Mouse (Mus musculus) intestine, embryonic 15.5 days (tissue): ENCODE measurements at regions not wholly inside any gene's neighbourhood (a gene's known extent, or its start where the extent isn't known, plus 50 kb on each side); places are given as distances from the start of the nearest gene placed in this dataset.
A peak's percentile ranks its signal among the peaks of the same experiment; 100 is the strongest.

Experiments used
- ATAC-seq: fragments of 200-750 bp; cut with Nextera tagmentation; 2 replicates; pipeline ENCODE4 v1.8.0; 2017; ENCODE audit warnings: moderate TSS enrichment, moderate library complexity
- H3K27ac ChIP-seq: fragments of 300-500 bp; sonication (generic); 2 replicates; pipeline ENCODE4 v1.5.1; 2015; ENCODE audit warnings: mild to moderate bottlenecking, inconsistent platforms
- H3K27me3 ChIP-seq: fragments of 300-500 bp; sonication (generic); replicated peaks from 2 replicates; pipeline ENCODE4 v1.6.1; 2015; ENCODE audit warnings: inconsistent platforms
- H3K36me3 ChIP-seq: fragments of 300-500 bp; sonication (generic); 2 replicates; pipeline ENCODE4 v1.6.1; 2015; ENCODE audit warnings: inconsistent platforms
- H3K4me1 ChIP-seq: fragments of 300-500 bp; sonication (generic); replicated peaks from 2 replicates; pipeline ENCODE4 v1.6.1; 2015; ENCODE audit warnings: inconsistent platforms
- H3K4me2 ChIP-seq: fragments of 300-500 bp; sonication (generic); replicated peaks from 2 replicates; pipeline ENCODE4 v1.6.1; 2015; ENCODE audit warnings: mild to moderate bottlenecking, inconsistent platforms
- H3K4me3 ChIP-seq: fragments of 300-500 bp; sonication (generic); replicated peaks from 2 replicates; pipeline ENCODE4 v1.5.1; 2015; ENCODE audit warnings: inconsistent platforms
- H3K9ac ChIP-seq: fragments of 300-500 bp; sonication (generic); 2 replicates; pipeline ENCODE4 v1.6.1; 2015; ENCODE audit warnings: inconsistent platforms
- H3K9me3 ChIP-seq: fragments of 300-500 bp; sonication (generic); 2 replicates; pipeline ENCODE4 v1.6.1; 2016; ENCODE audit warnings: inconsistent platforms
- WGBS: fragments of 180-500 bp; shearing (Covaris S2); methylation state at CpG from one replicate; pipeline ENCODE4 v1.1.7; 2015; 5-methylcytosine and 5-hydroxymethylcytosine counted together

DNA sequence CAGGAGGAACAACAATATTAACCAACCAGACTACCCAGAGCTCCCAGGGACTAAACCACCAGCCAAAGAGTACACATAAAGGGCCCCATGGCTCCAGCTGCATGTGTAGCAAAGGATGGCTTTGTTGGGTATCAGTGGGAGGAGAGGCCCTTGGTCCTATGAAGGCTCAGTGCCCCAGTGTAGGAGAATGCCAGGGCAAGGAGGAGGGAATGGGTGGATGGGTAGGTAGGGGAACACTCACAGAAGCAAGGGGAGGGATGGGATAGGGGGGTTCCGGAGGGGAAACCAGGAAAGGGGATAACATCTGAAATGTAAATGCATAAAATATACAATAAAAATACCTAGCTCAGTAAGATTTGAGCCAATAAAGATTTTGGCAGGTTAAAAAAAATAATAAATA, 86.4 kb upstream of the Gm34302 start:
- Histone ChIP-seq H3K4me1 (no peaks in the 10 kb centered on the region), H3K27ac (no peak overlapping the region), H3K4me3 (no peak overlapping the region), H3K27me3 (no peaks in the 10 kb centered on the region), H3K36me3 (no peaks in the 10 kb centered on the region), H3K4me2 (no peak overlapping the region), H3K9ac (no peak overlapping the region), H3K9me3 (no peaks in the 10 kb centered on the region)
- no peak for ATAC-seq
- 100% methylated on average over 1 of the region's 1 CpGs for WGBS

DNA sequence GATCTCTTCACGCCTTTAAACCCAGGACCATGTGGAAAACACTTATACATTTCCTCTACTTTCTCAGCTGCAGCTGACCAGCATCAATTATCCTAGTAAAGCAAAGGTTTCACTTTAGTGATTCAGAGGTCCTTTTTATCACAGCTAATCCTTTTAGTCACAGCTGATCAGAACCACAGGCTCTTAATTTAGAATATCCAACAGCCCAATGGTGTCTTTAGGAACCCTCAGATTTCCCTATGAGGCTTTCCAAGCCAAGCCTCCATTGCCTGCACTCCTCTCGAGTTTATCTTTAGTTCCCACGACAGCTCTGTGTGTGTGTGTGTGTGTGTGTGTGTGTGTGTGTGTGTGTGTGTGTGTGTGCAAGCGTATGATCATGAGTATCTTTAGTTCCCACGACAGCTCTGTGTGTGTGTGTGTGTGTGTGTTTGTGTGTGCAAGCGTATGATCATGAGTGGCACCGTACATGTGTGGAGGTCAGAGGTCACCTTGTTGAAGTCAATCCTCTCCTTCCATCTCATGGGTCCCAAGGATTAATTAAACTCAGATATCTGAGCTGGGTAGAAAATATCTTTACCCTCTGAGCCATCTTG, 85.4 kb upstream of the Gm34302 start:
- Histone ChIP-seq H3K4me3 (no peak overlapping the region), H3K27me3 (no peaks in the 10 kb centered on the region), H3K27ac (no peak overlapping the region), H3K9ac (no peak overlapping the region), H3K9me3 (no peaks in the 10 kb centered on the region), H3K4me2 (no peak overlapping the region), H3K4me1 (no peaks in the 10 kb centered on the region), H3K36me3 (no peaks in the 10 kb centered on the region)
- WGBS = 86% methylated on average over 7 of the region's 7 CpGs
- no peak for ATAC-seq

DNA sequence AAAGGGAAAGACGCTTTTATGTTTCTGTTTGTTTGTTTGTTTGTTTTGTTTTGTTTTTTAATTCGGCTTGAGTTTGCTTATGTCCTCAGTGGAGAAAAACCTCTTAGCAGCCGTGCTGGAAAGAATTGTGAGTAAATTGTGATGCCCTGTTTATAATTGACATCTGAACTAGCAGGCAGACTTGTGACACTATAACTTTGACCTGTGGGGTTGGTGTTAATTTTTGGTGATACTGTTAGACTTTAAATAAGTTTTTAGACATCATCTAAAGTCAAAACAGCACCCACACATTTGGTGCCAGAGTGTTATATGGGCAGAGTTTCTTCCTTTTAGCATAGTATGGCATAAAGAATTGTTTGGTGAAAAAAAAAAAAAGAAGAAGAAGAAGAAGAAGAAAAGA, 84.0 kb upstream of the Gm34302 start:
- ATAC-seq = no peak
- Histone ChIP-seq H3K36me3 (no peaks in the 10 kb centered on the region), H3K9me3 (no peaks in the 10 kb centered on the region), H3K27me3 (no peaks in the 10 kb centered on the region), H3K4me1 (no peaks in the 10 kb centered on the region), H3K4me3 (no peak overlapping the region), H3K4me2 (no peak overlapping the region), H3K27ac (no peak overlapping the region), H3K9ac (no peak overlapping the region)
- WGBS = 83% methylated on average over 3 of the region's 3 CpGs

DNA sequence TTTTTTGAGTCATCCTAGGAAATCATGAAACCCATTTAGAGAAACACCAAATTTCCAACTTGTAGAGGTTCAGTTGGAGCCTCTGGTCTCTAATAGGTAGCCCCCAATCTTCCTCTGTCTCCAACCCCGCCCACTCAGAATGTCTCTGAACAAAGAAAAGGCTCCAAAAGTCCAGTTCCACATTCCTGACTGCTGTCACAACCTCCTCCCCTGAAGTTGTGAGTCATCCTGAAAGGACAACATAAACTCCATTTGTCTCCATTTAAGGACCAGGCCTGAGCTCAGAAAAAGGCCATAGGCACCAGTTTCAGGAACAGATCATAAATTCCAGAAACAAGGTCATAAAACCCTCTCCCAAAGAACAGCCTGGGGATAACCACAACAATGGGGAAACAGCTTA, 79.4 kb upstream of the Gm34302 start:
- Histone ChIP-seq H3K4me3 (no peak overlapping the region), H3K4me1 (no peaks in the 10 kb centered on the region), H3K36me3 (no peaks in the 10 kb centered on the region), H3K4me2 (no peak overlapping the region), H3K27me3 (no peaks in the 10 kb centered on the region), H3K27ac (no peak overlapping the region), H3K9me3 (no peaks in the 10 kb centered on the region), H3K9ac (no peak overlapping the region)
- ATAC-seq = peak; percentile 23
- 70% methylated on average over 1 of the region's 1 CpGs for WGBS

DNA sequence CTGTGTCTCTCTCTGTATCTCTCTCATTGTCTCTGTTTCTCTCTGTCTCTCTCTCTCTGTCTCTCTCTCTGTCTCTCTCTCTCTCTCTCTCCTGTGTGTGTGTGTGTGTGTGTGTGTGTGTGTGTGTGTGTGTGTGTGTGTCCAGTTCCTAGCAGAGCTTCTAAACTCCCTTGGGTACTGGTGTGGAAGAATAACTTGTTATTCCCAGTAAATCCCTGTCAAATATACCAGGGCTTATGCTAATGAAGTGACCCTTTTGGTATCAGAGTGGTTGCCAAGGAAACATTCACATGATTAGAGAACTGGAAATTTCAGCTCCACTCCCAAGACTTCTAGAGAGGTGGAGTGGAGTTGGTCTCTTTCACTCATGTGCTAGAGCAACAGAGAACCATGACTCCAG, 78.9 kb upstream of the Gm34302 start:
- Histone ChIP-seq H3K27ac (no peak overlapping the region), H3K36me3 (no peaks in the 10 kb centered on the region), H3K27me3 (no peaks in the 10 kb centered on the region), H3K9me3 (no peaks in the 10 kb centered on the region), H3K4me3 (no peak overlapping the region), H3K4me2 (no peak overlapping the region), H3K4me1 (no peaks in the 10 kb centered on the region), H3K9ac (no peak overlapping the region)
- no peak for ATAC-seq

DNA sequence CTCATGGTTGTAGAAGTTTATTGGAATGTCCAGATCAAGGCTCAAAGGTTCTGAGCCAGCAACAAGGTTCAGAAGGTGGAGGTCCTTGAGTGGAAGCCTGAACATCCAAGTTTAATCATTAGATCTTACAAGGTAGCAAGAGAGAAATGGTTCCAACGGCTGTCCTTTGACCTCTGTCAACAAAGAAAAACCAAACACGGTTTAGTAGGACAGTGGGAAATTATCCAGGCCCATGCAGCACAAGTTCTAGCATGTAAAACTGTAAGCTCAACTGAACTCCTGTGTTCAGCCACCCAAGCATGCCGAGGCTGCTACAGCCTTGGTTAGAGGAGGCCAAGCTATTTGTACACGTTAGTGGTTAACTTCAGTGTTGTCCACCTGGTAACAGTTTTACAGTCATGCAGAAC, 77.1 kb upstream of the Gm34302 start:
- no peak overlapping the region for H3K9ac ChIP-seq
- H3K9me3 ChIP-seq = no peaks in the 10 kb centered on the region
- no peak overlapping the region for H3K27ac ChIP-seq
- no peak overlapping the region for H3K4me2 ChIP-seq
- no peaks in the 10 kb centered on the region for H3K27me3 ChIP-seq
- H3K36me3 ChIP-seq = no peaks in the 10 kb centered on the region
- WGBS = 43% methylated on average over 4 of the region's 4 CpGs
- ATAC-seq = no peak
- no peak overlapping the region for H3K4me3 ChIP-seq
- no peaks in the 10 kb centered on the region for H3K4me1 ChIP-seq

DNA sequence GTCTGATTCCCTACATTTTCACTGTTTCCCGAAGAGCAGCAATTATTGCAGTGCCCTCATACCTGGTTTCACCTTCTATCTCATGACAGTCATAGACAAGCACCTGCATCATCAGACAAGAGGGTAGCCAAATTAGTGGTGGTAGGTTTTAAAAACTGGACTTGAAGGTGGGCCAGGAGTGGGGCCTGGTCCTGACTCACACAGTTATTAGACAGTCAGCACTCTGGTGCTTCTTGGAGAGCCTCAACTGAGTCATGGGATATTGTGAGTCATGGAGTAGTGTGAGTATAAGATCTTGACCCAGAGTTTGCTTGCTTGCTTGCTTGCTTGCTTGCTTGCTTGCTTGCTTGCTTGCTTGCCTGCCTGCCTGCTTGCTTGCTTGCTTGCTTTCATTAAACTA, 73.1 kb upstream of the Gm34302 start:
- H3K36me3 ChIP-seq = no peaks in the 10 kb centered on the region
- no peak overlapping the region for H3K4me2 ChIP-seq
- H3K27me3 ChIP-seq = no peaks in the 10 kb centered on the region
- H3K9ac ChIP-seq = no peak overlapping the region
- no peaks in the 10 kb centered on the region for H3K4me1 ChIP-seq
- no peak overlapping the region for H3K4me3 ChIP-seq
- no peaks in the 10 kb centered on the region for H3K9me3 ChIP-seq
- 78% methylated on average over 1 of the region's 1 CpGs for WGBS
- no peak for ATAC-seq
- H3K27ac ChIP-seq = no peak overlapping the region

DNA sequence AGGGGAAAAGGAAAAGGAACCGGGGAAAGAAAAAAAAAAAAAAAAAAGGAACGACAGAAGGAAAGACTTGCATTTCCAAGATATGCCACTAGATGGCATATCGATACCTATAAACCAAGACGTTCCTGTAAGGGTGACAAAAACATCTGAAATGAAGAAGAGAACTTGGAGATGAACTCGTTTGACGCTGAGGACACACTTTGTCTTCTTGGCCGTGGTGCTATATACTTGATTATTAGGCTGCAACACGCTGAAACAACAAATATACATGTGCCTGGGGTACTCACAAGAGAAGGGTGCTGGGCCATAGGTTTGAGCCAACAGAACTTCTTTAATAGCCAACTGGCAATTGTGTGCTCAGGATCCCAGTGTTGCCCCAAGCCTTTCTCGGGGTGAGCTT, 71.2 kb upstream of the Gm34302 start:
- 8% methylated on average over 9 of the region's 9 CpGs for WGBS
- no peak for ATAC-seq
- Histone ChIP-seq H3K9ac (no peak overlapping the region), H3K27me3 (no peaks in the 10 kb centered on the region), H3K27ac (no peak overlapping the region), H3K4me3 (no peak overlapping the region), H3K36me3 (no peaks in the 10 kb centered on the region), H3K4me1 (no peaks in the 10 kb centered on the region), H3K9me3 (no peaks in the 10 kb centered on the region), H3K4me2 (no peak overlapping the region)

DNA sequence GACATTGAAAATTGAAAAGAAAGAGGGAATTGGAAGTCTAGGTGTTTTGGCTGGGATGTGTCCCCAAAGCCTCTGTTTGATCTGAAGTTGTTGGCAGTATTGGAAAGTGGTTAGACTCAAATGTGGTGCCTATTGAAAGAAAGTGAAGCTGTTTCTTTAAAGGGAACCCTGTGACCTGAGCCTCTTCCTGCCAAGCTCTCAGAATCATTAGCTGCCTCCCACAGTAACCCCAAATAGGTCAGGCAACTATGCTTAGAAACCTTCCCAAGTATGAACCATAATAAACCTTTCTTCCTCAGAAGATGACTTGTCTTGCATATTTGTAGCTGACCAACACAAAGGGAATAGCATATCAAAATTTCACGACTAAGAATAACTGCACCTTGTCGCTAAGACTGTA, 69.7 kb upstream of the Gm34302 start:
- Histone ChIP-seq H3K27ac (no peak overlapping the region), H3K9me3 (no peaks in the 10 kb centered on the region), H3K27me3 (no peaks in the 10 kb centered on the region), H3K9ac (no peak overlapping the region), H3K4me1 (no peaks in the 10 kb centered on the region), H3K4me2 (no peak overlapping the region), H3K4me3 (no peak overlapping the region), H3K36me3 (no peaks in the 10 kb centered on the region)
- ATAC-seq = no peak
- WGBS = 88% methylated on average over 2 of the region's 2 CpGs

DNA sequence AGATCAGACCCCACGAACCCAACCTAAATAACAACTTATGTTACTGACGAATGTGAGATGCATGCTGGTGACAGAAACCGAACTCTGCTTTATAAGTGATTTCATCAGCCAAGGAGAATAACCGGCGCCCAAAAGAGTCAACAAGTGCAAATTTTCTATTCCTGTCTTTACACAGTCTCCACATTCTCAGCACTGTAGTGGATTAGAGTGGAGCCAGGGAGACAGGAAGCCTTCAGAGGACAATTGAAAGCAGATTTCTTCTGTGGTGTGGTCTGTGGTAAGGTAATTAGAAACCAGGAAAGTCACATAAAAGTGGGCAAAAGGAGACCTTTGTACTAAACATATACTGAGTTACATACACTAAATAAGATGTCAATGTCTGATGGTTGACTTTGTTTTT, 68.0 kb upstream of the Gm34302 start:
- H3K4me1 ChIP-seq = no peaks in the 10 kb centered on the region
- H3K9ac ChIP-seq = no peak overlapping the region
- no peaks in the 10 kb centered on the region for H3K27me3 ChIP-seq
- no peak overlapping the region for H3K4me2 ChIP-seq
- H3K9me3 ChIP-seq = no peaks in the 10 kb centered on the region
- H3K4me3 ChIP-seq = no peak overlapping the region
- ATAC-seq = no peak
- no peak overlapping the region for H3K27ac ChIP-seq
- 70% methylated on average over 5 of the region's 5 CpGs for WGBS
- no peaks in the 10 kb centered on the region for H3K36me3 ChIP-seq

DNA sequence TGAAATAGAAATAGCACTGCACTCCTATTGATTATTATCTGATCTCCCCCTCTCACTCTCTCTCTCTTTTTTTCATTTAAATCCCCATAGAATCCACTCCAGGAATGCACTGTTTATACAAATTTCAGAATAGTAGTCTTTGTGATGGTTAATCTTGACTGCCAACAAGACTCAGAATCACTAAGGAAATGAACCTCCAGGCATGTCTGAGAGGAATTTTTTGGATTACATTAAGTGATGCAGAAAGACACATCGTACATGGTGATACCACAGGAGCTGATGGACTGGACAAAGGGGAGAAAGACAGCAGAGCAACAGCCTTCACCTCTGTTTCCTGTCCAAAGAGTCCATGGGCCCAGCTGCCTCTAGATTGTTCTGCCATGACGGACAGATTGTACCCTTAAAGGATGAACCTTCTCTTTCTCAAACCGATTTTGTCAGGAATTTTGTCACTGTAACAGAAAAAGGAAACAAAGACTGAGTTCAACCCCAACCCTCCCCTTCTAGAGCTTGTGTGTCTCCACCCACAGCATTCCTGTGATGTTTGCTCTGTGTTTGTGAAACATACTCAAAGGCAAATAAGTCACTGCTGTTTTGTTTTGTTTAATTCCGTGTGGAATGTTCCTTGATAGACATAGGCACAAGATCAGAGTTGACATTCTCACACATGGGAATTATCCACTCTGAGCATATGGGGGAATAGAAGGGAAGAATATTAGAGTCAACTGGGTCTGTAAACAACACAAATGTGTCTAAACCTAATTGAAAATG, 59.1 kb upstream of the Gm34302 start:
- no peaks in the 10 kb centered on the region for H3K36me3 ChIP-seq
- H3K9me3 ChIP-seq = no peaks in the 10 kb centered on the region
- no peaks in the 10 kb centered on the region for H3K27me3 ChIP-seq
- no peaks in the 10 kb centered on the region for H3K4me1 ChIP-seq
- WGBS = 48% methylated on average over 4 of the region's 4 CpGs
- no peak for ATAC-seq
- no peak overlapping the region for H3K9ac ChIP-seq
- no peak overlapping the region for H3K27ac ChIP-seq
- no peak overlapping the region for H3K4me2 ChIP-seq
- no peak overlapping the region for H3K4me3 ChIP-seq

DNA sequence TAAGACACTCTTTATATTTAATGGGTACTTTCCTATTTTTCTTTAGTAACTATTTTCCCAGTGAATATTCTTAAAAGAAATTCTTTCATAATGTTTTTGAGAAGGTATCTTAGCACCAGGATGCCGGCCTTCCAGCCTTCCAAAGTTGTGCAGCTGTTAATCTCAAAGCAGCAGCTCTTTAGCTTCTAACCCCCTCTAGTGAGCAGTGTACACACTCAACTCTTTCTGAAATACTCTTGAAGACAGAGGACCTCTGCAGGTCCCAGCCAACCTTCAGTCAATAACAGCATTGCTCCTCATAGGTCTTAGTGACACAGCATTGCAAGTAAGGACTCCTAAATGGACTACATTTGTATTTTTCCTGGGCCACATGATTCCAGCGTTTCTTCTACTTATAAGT, 55.2 kb upstream of the Gm34302 start:
- Histone ChIP-seq H3K27ac (no peak overlapping the region), H3K36me3 (no peaks in the 10 kb centered on the region), H3K27me3 (no peaks in the 10 kb centered on the region), H3K4me2 (no peak overlapping the region), H3K9ac (no peak overlapping the region), H3K4me3 (no peak overlapping the region), H3K9me3 (no peaks in the 10 kb centered on the region), H3K4me1 (no peaks in the 10 kb centered on the region)
- 77% methylated on average over 2 of the region's 2 CpGs for WGBS
- ATAC-seq = no peak

DNA sequence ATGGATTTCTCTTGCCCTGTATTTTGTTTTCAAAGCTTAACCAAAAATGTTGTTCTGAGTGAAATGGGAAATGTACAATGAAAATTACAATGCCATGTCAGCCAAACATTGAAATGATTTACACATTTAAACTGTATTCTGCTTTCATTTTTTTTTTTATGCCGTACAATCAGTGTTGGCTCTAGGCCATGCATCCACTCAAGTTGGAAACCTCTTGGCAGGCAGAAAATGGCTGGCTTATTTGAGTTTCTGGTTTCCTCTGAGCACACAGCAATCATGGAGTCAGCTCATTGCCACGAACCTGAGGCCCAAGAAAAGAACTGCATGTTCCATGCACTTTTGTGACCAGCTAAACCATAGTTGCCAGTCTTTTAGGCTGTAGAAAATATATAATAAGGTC, 50.5 kb upstream of the Gm34302 start:
- no peaks in the 10 kb centered on the region for H3K36me3 ChIP-seq
- H3K4me2 ChIP-seq = no peak overlapping the region
- no peak overlapping the region for H3K9ac ChIP-seq
- H3K27ac ChIP-seq = no peak overlapping the region
- WGBS = 51% methylated on average over 2 of the region's 2 CpGs
- no peaks in the 10 kb centered on the region for H3K27me3 ChIP-seq
- no peaks in the 10 kb centered on the region for H3K9me3 ChIP-seq
- H3K4me3 ChIP-seq = no peak overlapping the region
- H3K4me1 ChIP-seq = no peaks in the 10 kb centered on the region
- ATAC-seq = no peak
